ENCODE assay signal across 26 mouse cellular contexts in genomic region chr13:101633620-101634019, GRCm38 (mm10).
"Had no signal": no experiment of that assay in that cellular context is flagged by ENCODE, and none has a peak within 500 bp of the region (broad histone marks: within the 10 kb centered on the region; RNA-seq: fewer than 3 reads in every experiment).

No protein-coding gene starts in this region.

- H3K36me3 ChIP-seq: heart, embryonic 13.5 days; heart, embryonic 15.5 days; hindbrain, embryonic 13.5 days; hindbrain, embryonic 15.5 days; limb, embryonic 10.5 days; limb, embryonic 12.5 days; liver, embryonic 12.5 days had no signal

- ATAC-seq: hindbrain, postnatal 0 days; intestine, embryonic 16.5 days; liver, embryonic 12.5 days had no signal

- H3K4me3 ChIP-seq: gastrocnemius, adult 2 months; heart, adult 2 months; heart, embryonic 13.5 days; heart, embryonic 15.5 days; hindbrain, embryonic 13.5 days; hindbrain, embryonic 15.5 days; layer of hippocampus, adult 2 months; left cerebral cortex, adult 2 months; limb, embryonic 10.5 days; limb, embryonic 12.5 days; liver, embryonic 12.5 days had no signal

- H3K9me3 ChIP-seq: heart, embryonic 13.5 days; heart, embryonic 15.5 days; hindbrain, embryonic 13.5 days; hindbrain, embryonic 15.5 days; limb, embryonic 10.5 days; limb, embryonic 12.5 days; liver, embryonic 12.5 days had no signal

- H3K4me1 ChIP-seq: heart, embryonic 15.5 days; limb, embryonic 10.5 days; limb, embryonic 12.5 days had no signal

- H3K27me3 ChIP-seq: heart, embryonic 13.5 days; heart, embryonic 15.5 days; hindbrain, embryonic 13.5 days; hindbrain, embryonic 15.5 days; limb, embryonic 12.5 days had no signal

- H3K4me2 ChIP-seq: heart, embryonic 11.5 days; heart, embryonic 13.5 days; heart, embryonic 15.5 days; hindbrain, embryonic 13.5 days; hindbrain, embryonic 15.5 days; limb, embryonic 12.5 days; liver, embryonic 12.5 days had no signal

- DNase-seq: gastrocnemius, adult 2 months; gastrocnemius, postnatal 10 days; gastrocnemius, postnatal 25 days; heart, adult 11 months; heart, adult 2 months; heart, postnatal 14 days; heart, postnatal 36 days; kidney, adult 11 months; kidney, adult 2 months; kidney, adult 9 months; kidney, postnatal 10 days; kidney, postnatal 25 days; kidney, postnatal 4 days; liver had no signal

- H3K27ac ChIP-seq: gastrocnemius, adult 2 months; heart, adult 2 months; heart, embryonic 13.5 days; heart, embryonic 15.5 days; hindbrain, embryonic 13.5 days; hindbrain, embryonic 15.5 days; hindbrain, postnatal 0 days; layer of hippocampus, adult 2 months; left cerebral cortex, adult 2 months; limb, embryonic 10.5 days; limb, embryonic 12.5 days; liver, embryonic 12.5 days had no signal

- H3K9ac ChIP-seq: heart, embryonic 13.5 days; heart, embryonic 15.5 days; hindbrain, embryonic 13.5 days; hindbrain, embryonic 15.5 days; limb, embryonic 12.5 days; liver, embryonic 12.5 days had no signal
